Comparison of ENCODE assay signal across 1 mouse cellular context in the genomic region with DNA sequence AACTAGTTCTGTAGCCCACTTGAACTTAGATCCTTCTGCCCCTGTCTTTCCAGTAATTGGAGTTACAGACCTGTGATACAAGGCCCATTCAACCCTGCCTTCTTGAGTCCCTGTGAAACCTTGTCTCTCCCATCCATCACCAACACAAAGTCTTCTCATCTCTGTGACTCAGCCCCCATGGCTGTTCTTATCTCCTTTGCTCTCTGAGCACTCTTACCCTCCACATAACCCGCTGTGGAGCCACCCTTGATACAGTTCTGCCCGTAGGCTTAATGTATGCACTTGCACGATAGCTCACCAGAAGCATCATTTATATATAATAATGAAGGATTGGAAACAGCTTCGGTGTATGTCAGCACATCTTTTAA.
TF ChIP-seq lines count a peak whose summit lies in the region.

No protein-coding gene starts in this region.

TF ChIP-seq in MEL, 35 proteins besides CTCF, POLR2A, EP300 and RAD21:
- TF ChIP-seq POLR2AphosphoS5 (IDR thresholded peaks at IDR 0.05; ENCODE audit: borderline replicate concordance, low read depth, low read length): no peak
- TF ChIP-seq RCOR1 (IDR thresholded peaks at IDR 0.05; ENCODE audit: low read depth, low read length): 0 out of 2 replicates have a peak, but pooled peaks have one; percentile 5
- peak; percentile 57 for TF ChIP-seq GATA1 (IDR thresholded peaks at IDR 0.05; ENCODE audit: low read depth, low read length)
- TF ChIP-seq ETS1 (IDR thresholded peaks at IDR 0.05; ENCODE audit: low read depth, low read length): no peak
